Mouse (Mus musculus): ENCODE measurements around the gene Mmp23. TPM values are rescaled to one million over a fixed set of nuclear protein-coding genes. Genes with fewer than 3 reads are reported as not detected.
A peak's percentile ranks its signal among the peaks of the same experiment; 100 is the strongest.

Mmp23 gene
- polyA plus RNA-seq, 1 experiment from 2014 or later: 5.9 TPM

DNA sequence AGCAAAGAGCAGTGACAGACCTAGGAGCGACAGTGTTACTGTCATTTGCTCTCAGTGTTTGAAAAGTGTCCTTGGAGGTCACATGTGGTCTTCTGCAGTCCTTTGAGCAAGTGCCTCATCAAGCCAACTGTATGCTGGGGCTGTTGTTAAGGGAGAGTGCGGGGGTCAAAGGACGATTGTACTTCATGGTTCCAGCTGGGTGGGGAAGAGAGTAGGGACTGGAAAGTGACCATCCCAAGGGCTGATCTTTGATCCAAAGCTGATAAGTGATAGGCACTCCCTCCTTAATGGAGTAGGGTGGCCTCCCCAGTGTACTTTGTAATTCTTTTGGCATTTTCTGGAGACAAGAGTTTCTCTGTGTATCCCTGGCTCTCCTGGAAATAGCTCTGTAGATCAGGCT lies 41.3 kb downstream of the Mmp23 start:
- Histone ChIP-seq H3K27me3 (no peaks in the 10 kb centered on the region), H3K27ac (no peak overlapping the region), H3K4me3 (no peak overlapping the region), H3K4me2 (replicated peaks) (no peak overlapping the region), H3K9me3 (replicated peaks) (no peaks in the 10 kb centered on the region), H3K36me3 (peaks cover 66% of the 10 kb centered on the region), H3K9ac (no peak overlapping the region), H3K4me1 (no peaks in the 10 kb centered on the region)
- WGBS: 87% methylated on average over 3 of the region's 3 CpGs
- no peak for ATAC-seq (ENCODE audit: low FRiP score)

DNA sequence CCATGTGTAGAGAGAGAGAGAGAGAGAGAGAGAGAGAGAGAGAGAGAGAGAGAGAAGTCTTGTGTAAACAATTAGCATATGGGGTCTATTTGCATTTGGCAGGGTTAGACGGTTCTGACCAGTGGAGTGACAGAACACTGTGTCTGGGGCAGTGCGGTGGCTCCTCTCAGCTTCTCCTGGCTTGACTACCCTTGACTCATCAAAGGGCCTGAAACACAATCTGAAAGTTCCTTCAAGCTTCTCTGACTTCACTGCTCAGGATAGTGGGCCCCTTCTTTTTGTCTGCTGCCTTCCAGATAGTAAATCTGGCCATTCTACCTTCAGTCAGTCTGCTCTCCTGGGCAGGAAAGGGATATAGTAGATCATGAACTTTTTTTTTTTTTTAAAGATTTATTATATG lies 46.4 kb downstream of the Mmp23 start:
- ATAC-seq (ENCODE audit: low FRiP score): no peak
- WGBS: 88% methylated on average over 2 of the region's 2 CpGs
- Histone ChIP-seq H3K27ac (no peak overlapping the region), H3K36me3 (peaks cover 44% of the 10 kb centered on the region), H3K4me3 (no peak overlapping the region), H3K4me1 (peaks cover 13% of the 10 kb centered on the region), H3K9me3 (replicated peaks) (no peaks in the 10 kb centered on the region), H3K9ac (no peak overlapping the region), H3K27me3 (no peaks in the 10 kb centered on the region), H3K4me2 (replicated peaks) (no peak overlapping the region)

DNA sequence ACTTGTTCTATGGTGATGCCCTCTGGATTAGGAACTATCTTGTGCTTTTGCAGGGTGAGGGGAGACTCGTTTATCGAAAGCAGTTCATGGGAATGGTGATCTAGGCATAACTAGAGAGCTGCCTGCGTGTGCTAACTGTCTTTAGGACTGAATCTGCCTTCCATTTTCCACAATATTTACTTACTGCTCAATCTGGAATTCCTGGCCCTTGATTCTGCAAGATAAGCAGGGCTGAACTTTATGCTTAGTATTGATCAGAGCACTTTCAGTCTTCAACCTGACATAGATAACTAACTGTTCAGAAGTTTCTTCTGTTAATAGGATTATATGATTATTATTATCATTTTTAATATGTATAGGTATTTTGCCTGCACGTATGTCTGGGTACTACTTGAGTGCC lies 48.1 kb downstream of the Mmp23 start:
- Histone ChIP-seq H3K4me3 (no peak overlapping the region), H3K36me3 (peaks cover 36% of the 10 kb centered on the region), H3K4me1 (peaks cover 15% of the 10 kb centered on the region), H3K9ac (no peak overlapping the region), H3K27me3 (no peaks in the 10 kb centered on the region), H3K27ac (no peak overlapping the region), H3K9me3 (replicated peaks) (no peaks in the 10 kb centered on the region), H3K4me2 (replicated peaks) (no peak overlapping the region)
- WGBS: 96% methylated on average over 4 of the region's 4 CpGs
- ATAC-seq (ENCODE audit: low FRiP score): no peak

DNA sequence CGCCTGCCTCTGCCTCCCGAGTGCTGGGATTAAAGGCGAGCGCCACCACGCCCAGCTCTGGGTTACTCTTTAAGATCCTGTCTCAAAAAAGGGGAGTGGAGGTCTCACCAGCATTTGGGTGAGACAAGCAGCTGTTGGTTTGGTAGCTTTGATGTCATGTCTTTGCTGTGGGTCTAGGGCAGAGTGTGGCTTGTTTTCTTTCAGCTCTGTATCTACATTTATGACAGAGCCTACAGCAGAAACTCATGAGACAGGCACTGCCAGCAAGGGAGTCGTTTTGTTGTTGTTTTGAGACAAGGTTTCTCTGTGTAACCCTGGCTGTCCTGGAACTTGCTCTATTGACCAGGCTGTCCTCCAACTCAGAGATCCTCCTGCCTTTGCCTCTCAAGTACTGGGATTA lies 49.4 kb downstream of the Mmp23 start:
- ATAC-seq (ENCODE audit: low FRiP score): no peak
- no peak overlapping the region for H3K4me2 ChIP-seq (replicated peaks)
- no peak overlapping the region for H3K9ac ChIP-seq
- H3K4me1 ChIP-seq: peaks cover 15% of the 10 kb centered on the region
- peaks cover 28% of the 10 kb centered on the region; the same call in 1 of the 2 replicates for H3K36me3 ChIP-seq
- no peak overlapping the region for H3K27ac ChIP-seq
- H3K27me3 ChIP-seq: no peaks in the 10 kb centered on the region
- WGBS: 93% methylated on average over 6 of the region's 6 CpGs
- H3K4me3 ChIP-seq: no peak overlapping the region
- H3K9me3 ChIP-seq (replicated peaks): no peaks in the 10 kb centered on the region; the same call in 1 of the 2 replicates

DNA sequence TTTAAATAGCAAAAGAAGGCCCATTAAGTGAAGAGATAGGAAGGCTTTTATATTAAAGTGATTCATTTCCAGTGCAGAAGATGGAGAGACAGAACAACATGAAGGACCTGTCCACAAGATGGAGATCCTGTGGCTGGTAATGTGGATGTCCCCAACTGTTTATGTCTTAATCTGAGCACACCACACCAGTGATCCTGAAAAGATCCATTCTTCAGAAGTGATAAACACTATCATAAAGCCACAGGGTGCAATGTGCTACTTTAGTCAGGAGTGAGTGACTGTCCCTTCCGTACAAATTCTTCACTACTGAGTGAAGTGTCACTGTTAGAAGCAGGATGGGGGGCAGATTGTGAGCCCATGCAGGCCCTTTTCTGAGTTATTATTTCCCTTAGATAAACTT lies 50.4 kb downstream of the Mmp23 start:
- H3K27ac ChIP-seq: no peak overlapping the region
- no peak for ATAC-seq (ENCODE audit: low FRiP score)
- H3K36me3 ChIP-seq: peaks cover 24% of the 10 kb centered on the region; the same call in 1 of the 2 replicates
- WGBS: 97% methylated on average over 1 of the region's 1 CpGs
- no peaks in the 10 kb centered on the region for H3K27me3 ChIP-seq
- peak overlapping the region; percentile 92 for H3K4me2 ChIP-seq (replicated peaks)
- peak overlapping the region; percentile 97 for H3K4me3 ChIP-seq
- peaks cover 17% of the 10 kb centered on the region for H3K4me1 ChIP-seq
- H3K9me3 ChIP-seq (replicated peaks): no peaks in the 10 kb centered on the region; the same call in 1 of the 2 replicates
- peak overlapping the region; percentile 98; the same call in 1 of the 2 replicates for H3K9ac ChIP-seq

DNA sequence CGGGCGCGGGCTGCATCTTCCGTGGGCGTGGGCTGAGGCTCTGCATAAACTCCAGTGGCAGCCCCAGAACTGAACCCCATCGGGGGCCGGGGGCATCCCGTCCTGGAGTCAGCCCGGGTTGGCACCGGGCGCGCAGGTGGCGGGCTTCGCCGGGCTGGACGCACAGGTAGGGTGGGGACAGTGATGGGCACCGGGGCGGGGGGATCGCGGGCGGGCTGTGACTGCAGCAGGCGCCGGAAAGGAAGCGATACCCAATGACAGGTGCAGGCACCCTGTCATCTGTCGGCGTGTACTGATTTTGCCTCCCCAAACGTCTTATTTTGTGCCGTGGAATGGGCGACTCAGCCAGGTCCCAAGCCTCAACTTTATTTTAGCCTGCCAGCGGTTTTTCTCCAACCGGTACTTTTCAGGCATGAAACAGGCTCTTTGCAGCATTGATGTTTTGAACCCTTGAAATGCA lies 51.2 kb downstream of the Mmp23 start:
- WGBS: 3% methylated on average over 27 of the region's 31 CpGs
- Histone ChIP-seq H3K9ac (peak overlapping the region; percentile 98), H3K36me3 (peaks cover 24% of the 10 kb centered on the region; the same call in 1 of the 2 replicates), H3K27ac (peak overlapping the region; percentile 99), H3K9me3 (replicated peaks) (no peaks in the 10 kb centered on the region; the same call in 1 of the 2 replicates), H3K4me3 (peak overlapping the region; percentile 97), H3K4me2 (replicated peaks) (peak overlapping the region; percentile 92), H3K27me3 (no peaks in the 10 kb centered on the region), H3K4me1 (peaks cover 17% of the 10 kb centered on the region)
- ATAC-seq (ENCODE audit: low FRiP score): peak; percentile 43; the same call in 1 of the 2 replicates

DNA sequence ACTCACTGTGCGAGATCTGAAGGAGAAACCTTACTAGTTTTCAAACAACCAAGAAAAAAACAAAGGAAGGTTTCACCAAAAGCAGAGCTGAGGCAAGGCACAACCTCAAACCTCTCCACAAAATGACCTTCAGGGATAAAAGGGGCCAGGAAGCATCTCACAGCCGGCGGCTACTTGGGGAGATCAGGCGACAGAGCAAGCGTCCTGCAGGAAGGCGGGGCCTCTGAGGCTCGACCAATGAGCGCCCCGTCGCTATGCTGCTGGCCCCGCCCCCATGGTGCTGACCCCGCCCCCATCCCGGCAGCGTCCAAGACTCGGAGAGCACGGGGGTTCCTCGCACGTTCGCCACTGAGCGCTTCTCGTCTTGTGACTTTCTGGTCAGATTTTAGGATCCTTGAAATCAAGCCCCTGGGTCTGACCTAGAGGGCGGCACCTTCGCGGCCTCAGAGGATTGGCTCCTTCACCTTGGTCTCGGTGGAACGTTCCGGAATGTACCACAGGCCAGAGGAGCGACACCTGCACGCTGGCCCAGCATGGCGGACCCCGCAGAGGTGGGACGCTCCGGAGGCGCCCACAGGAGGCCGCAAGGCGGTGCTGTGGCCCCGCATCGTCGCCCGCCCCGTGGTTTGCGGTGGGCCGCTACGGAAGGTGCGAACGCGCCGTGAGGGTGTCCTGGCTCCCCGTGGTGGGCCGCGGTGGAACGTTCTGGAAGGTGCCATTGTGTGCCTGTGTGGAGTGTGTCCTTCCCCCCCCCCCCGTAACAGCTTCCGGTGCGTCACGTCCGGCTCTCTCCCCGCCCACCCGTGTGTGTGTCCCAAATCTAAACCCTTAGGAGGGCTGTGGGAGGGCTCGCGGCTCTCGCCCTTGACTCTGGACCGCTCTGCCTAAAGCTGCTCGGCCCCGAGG lies 51.8 kb downstream of the Mmp23 start, which contains the start of gene Slc35e2:
Gene Slc35e2 (plus strand): TSS at position 326 of the 906 bp plus-strand sequence.
- Histone ChIP-seq H3K4me1 (peaks cover 17% of the 10 kb centered on the region), H3K27ac (peak within 1 kb of the TSS; percentile 99), H3K9me3 (replicated peaks) (no peaks in the 10 kb centered on the region; the same call in 1 of the 2 replicates), H3K36me3 (peaks cover 19% of the 10 kb centered on the region; the same call in 1 of the 2 replicates), H3K9ac (peak within 1 kb of the TSS; percentile 98), H3K27me3 (no peaks in the 10 kb centered on the region), H3K4me3 (peak within 1 kb of the TSS; percentile 97), H3K4me2 (replicated peaks) (peak within 1 kb of the TSS; percentile 92)
- ATAC-seq (ENCODE audit: low FRiP score): peak; percentile 96
- under 1% methylated on average over 62 of the region's 65 CpGs for WGBS

Other genes starting within 250 kb of the Mmp23 start
- gene Cfap74, start 244.2 kb downstream of the Mmp23 start, polyA plus RNA-seq (2016; fragmentation: Nextera tagmentation; extraction: Ambion mirVana): 5.6 and 6.3 TPM in 2 replicates
- not detected in 2 replicates for gene Tmem52, start 184.3 kb downstream of the Mmp23 start, polyA plus RNA-seq (2016; fragmentation: Nextera tagmentation; extraction: Ambion mirVana)
- 757 and 772 TPM in 2 replicates for gene Gnb1, start 162.0 kb downstream of the Mmp23 start, polyA plus RNA-seq (2016; fragmentation: Nextera tagmentation; extraction: Ambion mirVana)
- gene Nadk, start 91.0 kb downstream of the Mmp23 start, polyA plus RNA-seq (2016; fragmentation: Nextera tagmentation; extraction: Ambion mirVana): 89.0 and 92.4 TPM in 2 replicates
- 16.4 and 16.6 TPM in 2 replicates for gene Slc35e2, start 52.0 kb downstream of the Mmp23 start, polyA plus RNA-seq (2016; fragmentation: Nextera tagmentation; extraction: Ambion mirVana)
- 85.3 and 86.8 TPM in 2 replicates for gene Cdk11b, start 28.5 kb downstream of the Mmp23 start, polyA plus RNA-seq (2016; fragmentation: Nextera tagmentation; extraction: Ambion mirVana)
- not detected in 2 replicates for gene Gm10563, start 8.0 kb downstream of the Mmp23 start, polyA plus RNA-seq (2016; fragmentation: Nextera tagmentation; extraction: Ambion mirVana)
- 32.5 and 39.1 TPM in 2 replicates for gene Mib2, start 15.8 kb upstream of the Mmp23 start, polyA plus RNA-seq (2016; fragmentation: Nextera tagmentation; extraction: Ambion mirVana)
- gene Fndc10, start 41.0 kb upstream of the Mmp23 start, polyA plus RNA-seq (2016; fragmentation: Nextera tagmentation; extraction: Ambion mirVana): 10.4 and 10.9 TPM in 2 replicates
- gene Ssu72, start 51.4 kb upstream of the Mmp23 start, polyA plus RNA-seq (2016; fragmentation: Nextera tagmentation; extraction: Ambion mirVana): 140 and 144 TPM in 2 replicates
- 5.3 and 5.5 TPM in 2 replicates for gene Tmem240, start 81.4 kb upstream of the Mmp23 start, polyA plus RNA-seq (2016; fragmentation: Nextera tagmentation; extraction: Ambion mirVana)
- gene Atad3a, start 107.7 kb upstream of the Mmp23 start, polyA plus RNA-seq (2016; fragmentation: Nextera tagmentation; extraction: Ambion mirVana): 81.8 and 84.7 TPM in 2 replicates
- gene Vwa1, start 121.3 kb upstream of the Mmp23 start, polyA plus RNA-seq (2016; fragmentation: Nextera tagmentation; extraction: Ambion mirVana): 12.2 and 12.9 TPM in 2 replicates
- 0.58 and 0.86 TPM in 2 replicates for gene Tmem88b, start 132.5 kb upstream of the Mmp23 start, polyA plus RNA-seq (2016; fragmentation: Nextera tagmentation; extraction: Ambion mirVana)
- gene Ankrd65, start 137.1 kb upstream of the Mmp23 start, polyA plus RNA-seq (2016; fragmentation: Nextera tagmentation; extraction: Ambion mirVana): not detected in 2 replicates
- gene Mrpl20, start 149.5 kb upstream of the Mmp23 start, polyA plus RNA-seq (2016; fragmentation: Nextera tagmentation; extraction: Ambion mirVana): 189 and 204 TPM in 2 replicates
- gene Ccnl2, start 159.1 kb upstream of the Mmp23 start, polyA plus RNA-seq (2016; fragmentation: Nextera tagmentation; extraction: Ambion mirVana): 207 and 217 TPM in 2 replicates
- gene Aurkaip1, start 177.9 kb upstream of the Mmp23 start, polyA plus RNA-seq (2016; fragmentation: Nextera tagmentation; extraction: Ambion mirVana): 127 and 133 TPM in 2 replicates
- 40.6 and 40.7 TPM in 2 replicates for gene Mxra8, start 186.3 kb upstream of the Mmp23 start, polyA plus RNA-seq (2016; fragmentation: Nextera tagmentation; extraction: Ambion mirVana)
- 18.6 and 20.0 TPM in 2 replicates for gene Dvl1, start 194.0 kb upstream of the Mmp23 start, polyA plus RNA-seq (2016; fragmentation: Nextera tagmentation; extraction: Ambion mirVana)
- gene Tas1r3, start 210.0 kb upstream of the Mmp23 start, polyA plus RNA-seq (2016; fragmentation: Nextera tagmentation; extraction: Ambion mirVana): 0.53 and 0.65 TPM in 2 replicates
- 18.5 and 18.6 TPM in 2 replicates for gene Cptp, start 216.1 kb upstream of the Mmp23 start, polyA plus RNA-seq (2016; fragmentation: Nextera tagmentation; extraction: Ambion mirVana)
- gene Ints11, start 216.2 kb upstream of the Mmp23 start, polyA plus RNA-seq (2016; fragmentation: Nextera tagmentation; extraction: Ambion mirVana): 74.9 and 76.3 TPM in 2 replicates
- 45.1 and 48.3 TPM in 2 replicates for gene Pusl1, start 238.4 kb upstream of the Mmp23 start, polyA plus RNA-seq (2016; fragmentation: Nextera tagmentation; extraction: Ambion mirVana)
- 64.9 and 66.9 TPM in 2 replicates for gene Acap3, start 238.4 kb upstream of the Mmp23 start, polyA plus RNA-seq (2016; fragmentation: Nextera tagmentation; extraction: Ambion mirVana)